Mouse (Mus musculus) 416B (cell line): ENCODE measurements around the gene Mtx1.
A peak's percentile ranks its signal among the peaks of the same experiment; 100 is the strongest.
"Not testable (repeated sequence)": the region's sequence is repeated elsewhere in the genome, so short reads cannot be mapped to it uniquely, and the experiment has no call there.

ENCODE experiments used
- DNase-seq: peaks from one replicate; pipeline ENCODE4 v3.0.0; 2011; ENCODE audit warnings: low read depth

Mtx1 gene

GRCm38 (mm10) chr3:89242331-89242895, 15.5 kb upstream of the Mtx1 start:
- DNase-seq = peak; percentile 85

GRCm38 (mm10) chr3:89238494-89238893, 11.6 kb upstream of the Mtx1 start:
- no peak for DNase-seq

GRCm38 (mm10) chr3:89237682-89238081, 10.8 kb upstream of the Mtx1 start:
- no peak for DNase-seq

- no peak for DNase-seq
Measured at GRCm38 (mm10) chr3:89236516-89236915, 9.6 kb upstream of the Mtx1 start.

GRCm38 (mm10) chr3:89233562-89234110, 6.7 kb upstream of the Mtx1 start:
- DNase-seq = no peak

GRCm38 (mm10) chr3:89232614-89233013, 5.7 kb upstream of the Mtx1 start:
- no peak for DNase-seq

- no peak for DNase-seq
Measured at GRCm38 (mm10) chr3:89231772-89232275, 4.9 kb upstream of the Mtx1 start.

GRCm38 (mm10) chr3:89231345-89231744, 4.5 kb upstream of the Mtx1 start:
- DNase-seq = peak; percentile 72

GRCm38 (mm10) chr3:89230561-89230960, 3.7 kb upstream of the Mtx1 start:
- DNase-seq = no peak

- DNase-seq = peak; percentile 42
Measured at GRCm38 (mm10) chr3:89229276-89229675, 2.4 kb upstream of the Mtx1 start.

GRCm38 (mm10) chr3:89228836-89229235, 1.9 kb upstream of the Mtx1 start, which contains the start of gene Muc1:
Muc1 (plus strand) TSS chr3:89229057.
- no peak for DNase-seq

GRCm38 (mm10) chr3:89228180-89228549, 1.3 kb upstream of the Mtx1 start:
- peak; percentile 88 for DNase-seq

- peak; percentile 73 for DNase-seq
Measured at GRCm38 (mm10) chr3:89227307-89228179, 655 bp upstream of the Mtx1 start.

- DNase-seq = no peak
Measured at GRCm38 (mm10) chr3:89226361-89226760, 527 bp downstream of the Mtx1 start.

- DNase-seq = no peak
Measured at GRCm38 (mm10) chr3:89225918-89226317, 970 bp downstream of the Mtx1 start.

GRCm38 (mm10) chr3:89225321-89225815, 1.5 kb downstream of the Mtx1 start:
- DNase-seq = no peak

- no peak for DNase-seq
Measured at GRCm38 (mm10) chr3:89224796-89225195, 2.1 kb downstream of the Mtx1 start.

GRCm38 (mm10) chr3:89221167-89221566, 5.7 kb downstream of the Mtx1 start:
- DNase-seq = no peak

GRCm38 (mm10) chr3:89219546-89219945, 7.3 kb downstream of the Mtx1 start:
- no peak for DNase-seq

GRCm38 (mm10) chr3:89218271-89218670, 8.6 kb downstream of the Mtx1 start:
- no peak for DNase-seq

GRCm38 (mm10) chr3:89216407-89216806, 10.5 kb downstream of the Mtx1 start:
- DNase-seq = not testable (repeated sequence)

- DNase-seq = peak; percentile 85
Measured at GRCm38 (mm10) chr3:89215853-89216252, 11.0 kb downstream of the Mtx1 start.
